Mouse (Mus musculus) liver, adult 2 months (tissue): ENCODE measurements around the gene 9330161L09Rik. TPM values are rescaled to one million over a fixed set of nuclear protein-coding genes. Genes with fewer than 3 reads are reported as not detected.

Source experiments
- DNase-seq: peaks from one replicate; pipeline ENCODE4 v3.0.0-alpha.2; 2011; ENCODE audit warnings: low read depth, low spot score; ENCODE audit errors: extremely low read depth
- H3K27ac ChIP-seq: fragments of 200-500 bp; replicated peaks from 2 replicates; pipeline ENCODE4 v1.5.1; 2012; ENCODE audit warnings: low read depth, mild to moderate bottlenecking, control low read depth, inconsistent platforms, low read length; ENCODE audit not compliant: insufficient read depth
- H3K27me3 ChIP-seq: fragments of 200-500 bp; 2 replicates; pipeline ENCODE4 v1.6.1; 2012; ENCODE audit warnings: mild to moderate bottlenecking, moderate library complexity, low read length, inconsistent platforms; ENCODE audit not compliant: control insufficient read depth, insufficient read depth
- H3K36me3 ChIP-seq: fragments of 200-500 bp; 2 replicates; pipeline ENCODE4 v1.6.1; 2012; ENCODE audit warnings: low read length, inconsistent platforms; ENCODE audit not compliant: control insufficient read depth, insufficient read depth
- H3K4me1 ChIP-seq: fragments of 200-500 bp; 2 replicates; pipeline ENCODE4 v1.6.1; 2011; ENCODE audit warnings: low read length; ENCODE audit not compliant: control insufficient read depth, insufficient read depth
- H3K4me3 ChIP-seq: fragments of 200-500 bp; 2 replicates; pipeline ENCODE4 v1.5.1; 2011; ENCODE audit warnings: low read depth, mild to moderate bottlenecking, control low read depth, low read length, moderate library complexity; ENCODE audit not compliant: insufficient read depth
- H3K79me2 ChIP-seq: fragments of 200-500 bp; 2 replicates; pipeline ENCODE4 v1.6.1; 2012; ENCODE audit warnings: inconsistent platforms, mild to moderate bottlenecking, low read length, moderate library complexity; ENCODE audit not compliant: control insufficient read depth, insufficient read depth
- H3K9ac ChIP-seq: fragments of 200-500 bp; 2 replicates; pipeline ENCODE4 v1.6.1; 2012; ENCODE audit warnings: low read depth, mild to moderate bottlenecking, control low read depth, inconsistent platforms, low read length
- CTCF ChIP-seq: fragments of 200-500 bp; IDR thresholded peaks from 2 replicates; pipeline ENCODE4 v1.5.1; 2011; ENCODE audit warnings: low read depth, low read length, control low read depth
- POLR2A ChIP-seq: fragments of 200-500 bp; IDR thresholded peaks from 2 replicates; pipeline ENCODE4 v1.6.1; 2011; ENCODE audit warnings: low read length, control low read depth; ENCODE audit not compliant: insufficient read depth; ENCODE audit errors: extremely low read depth
- WGBS: fragments of 180-500 bp; shearing (Covaris S2); methylation state at CpG from one replicate; pipeline ENCODE4 v1.1.7; 2018; 5-methylcytosine and 5-hydroxymethylcytosine counted together
- polyA plus RNA-seq: library from polyadenylated mRNA; depleted of rRNA; stranded (reverse); fragments of >200 nt; gene quantifications from 2 replicates; pipeline ENCODE4 v1.2.3, GENCODE M21; 2012
- total RNA-seq: library from RNA; depleted of rRNA; stranded (reverse); fragments of >200 nt; gene quantifications from 2 replicates; pipeline ENCODE4 v1.2.3, GENCODE M21; 2014

9330161L09Rik gene
- total and polyA plus RNA-seq, 2 experiments, result 0.20 to 0.46 TPM

DNA sequence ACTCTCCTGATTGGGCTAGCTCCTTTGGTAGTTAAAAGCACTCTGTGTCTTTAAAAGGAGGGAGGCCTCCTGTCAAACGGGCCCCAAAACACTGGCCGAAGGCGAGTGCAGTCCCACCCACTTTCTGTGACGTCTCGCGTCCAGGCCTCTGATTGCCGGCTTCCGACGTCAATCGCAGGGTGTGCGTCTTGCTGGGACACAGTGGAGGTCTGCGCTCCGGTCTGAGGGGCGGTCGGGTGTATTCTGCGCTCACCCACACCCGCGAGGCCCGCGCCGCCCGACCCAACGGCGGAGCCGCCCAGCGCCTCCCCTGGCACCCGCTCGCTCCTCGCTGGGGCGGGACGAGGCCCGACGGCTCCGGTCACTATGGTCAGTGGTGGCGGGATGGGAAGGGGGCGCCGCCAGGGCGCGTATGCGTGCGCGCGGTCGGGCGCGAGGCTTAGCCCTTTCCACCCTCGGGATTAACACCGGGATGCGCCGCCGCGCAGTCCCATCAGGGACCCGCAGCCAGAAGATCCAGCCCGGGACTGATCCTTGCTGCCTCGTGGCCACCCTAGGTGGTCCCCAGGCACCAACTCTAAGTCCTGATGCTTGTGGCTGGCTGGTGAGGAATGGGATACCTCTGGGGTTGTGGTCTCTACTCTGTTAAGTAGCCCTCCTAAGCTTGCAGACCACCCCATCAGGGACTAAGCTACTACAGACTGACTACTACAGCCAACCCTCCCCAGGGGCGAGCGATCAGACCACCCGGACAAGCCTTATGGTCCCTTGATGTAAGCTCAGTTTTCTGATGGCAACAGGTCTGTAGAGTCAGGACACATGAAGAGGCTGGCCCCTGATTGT lies 18.9 kb downstream of the 9330161L09Rik start, which contains the start of gene Otub2:
Otub2 (plus strand) TSS at position 178 of the 843 bp plus-strand sequence.
- DNase-seq, result peak; percentile 84
- no peak within 1 kb of the TSS for H3K27ac ChIP-seq
- peak within 1 kb of the TSS; percentile 93 for H3K9ac ChIP-seq
- H3K79me2 ChIP-seq, result no peaks in the 10 kb centered on the region
- peak; percentile 51; the same call in 1 of the 2 replicates for TF ChIP-seq POLR2A
- 0 out of 2 replicates have a peak, but pooled peaks have one; percentile 10 for TF ChIP-seq CTCF
- H3K4me1 ChIP-seq, result peaks cover 7% of the 10 kb centered on the region
- H3K36me3 ChIP-seq, result no peaks in the 10 kb centered on the region
- 1% methylated on average over 58 of the region's 58 CpGs for WGBS
- no peaks in the 10 kb centered on the region for H3K27me3 ChIP-seq
- peak within 1 kb of the TSS; percentile 92 for H3K4me3 ChIP-seq

DNA sequence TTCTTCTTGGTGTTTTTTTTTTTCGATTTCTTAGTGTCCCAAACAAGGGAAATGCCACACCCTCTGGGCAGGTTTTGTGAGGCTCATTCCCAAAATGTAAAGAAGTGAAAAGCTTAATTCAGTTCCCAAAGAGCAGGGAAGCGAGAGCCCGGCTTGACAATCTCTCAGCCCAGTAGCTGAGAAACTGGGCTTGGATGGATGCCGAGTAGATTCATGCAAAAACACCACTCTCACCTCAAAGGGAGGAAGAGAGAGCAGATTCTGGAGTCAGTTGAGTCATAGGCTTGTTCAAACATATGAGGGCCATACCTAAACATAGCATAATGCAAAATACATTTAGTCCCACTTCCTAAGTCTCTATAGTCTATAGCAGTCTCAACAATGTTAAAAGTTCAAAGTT lies 27.4 kb downstream of the 9330161L09Rik start:
- TF ChIP-seq CTCF (no peak), POLR2A (no peak)
- Histone ChIP-seq H3K4me1 (no peaks in the 10 kb centered on the region), H3K36me3 (no peaks in the 10 kb centered on the region), H3K4me3 (no peak overlapping the region), H3K27ac (no peak overlapping the region), H3K27me3 (no peaks in the 10 kb centered on the region), H3K9ac (no peak overlapping the region), H3K79me2 (no peaks in the 10 kb centered on the region)
- no peak for DNase-seq
- WGBS, result 82% methylated on average over 4 of the region's 4 CpGs

DNA sequence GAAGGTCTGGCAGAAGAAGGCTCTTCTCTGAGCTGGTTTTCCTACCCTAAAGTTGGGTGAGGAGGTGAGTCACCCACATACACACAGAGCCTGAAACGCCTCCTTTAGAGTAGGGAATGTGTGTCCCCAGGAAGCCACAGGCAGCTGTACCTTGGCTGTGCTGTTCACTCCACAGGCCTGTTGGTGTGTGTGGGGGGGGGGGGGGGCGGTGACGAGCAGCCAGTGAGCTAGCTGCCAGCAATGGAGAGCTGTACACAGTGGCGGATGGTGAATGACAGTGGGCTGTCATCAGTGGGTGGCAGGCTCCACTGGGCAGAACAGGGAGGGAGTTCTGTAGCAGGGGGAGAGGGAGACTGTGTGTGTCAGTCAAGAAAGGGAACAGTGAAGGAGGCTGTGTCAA lies 30.8 kb downstream of the 9330161L09Rik start:
- H3K9ac ChIP-seq, result no peak overlapping the region
- H3K36me3 ChIP-seq, result no peaks in the 10 kb centered on the region
- H3K4me3 ChIP-seq, result no peak overlapping the region
- TF ChIP-seq CTCF (no peak), POLR2A (no peak)
- DNase-seq, result no peak
- 80% methylated on average over 4 of the region's 4 CpGs for WGBS
- no peaks in the 10 kb centered on the region for H3K4me1 ChIP-seq
- no peak overlapping the region for H3K27ac ChIP-seq
- H3K27me3 ChIP-seq, result no peaks in the 10 kb centered on the region
- no peaks in the 10 kb centered on the region for H3K79me2 ChIP-seq

DNA sequence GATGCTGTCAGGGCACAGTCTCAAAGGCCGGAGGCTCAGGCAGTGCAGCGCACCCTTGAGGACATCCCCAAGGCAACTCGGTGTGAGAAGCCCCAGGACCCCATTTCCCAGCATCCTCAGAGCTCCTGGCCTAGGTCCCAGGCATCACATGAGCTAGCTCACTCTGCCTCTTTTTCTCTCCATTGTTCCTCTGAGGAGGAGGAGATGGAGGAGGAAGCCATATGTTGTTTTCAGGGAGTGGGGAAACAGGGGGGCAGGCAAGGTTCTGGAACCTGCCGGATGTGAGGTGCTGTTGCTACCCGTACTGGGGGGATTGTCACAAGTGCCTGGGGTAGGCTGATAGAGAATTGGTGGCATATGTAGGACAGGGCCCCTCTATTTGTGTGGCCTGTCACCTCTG lies 31.5 kb downstream of the 9330161L09Rik start:
- H3K36me3 ChIP-seq, result no peaks in the 10 kb centered on the region
- TF ChIP-seq POLR2A (no peak), CTCF (no peak)
- no peak overlapping the region for H3K4me3 ChIP-seq
- DNase-seq, result no peak
- 71% methylated on average over 5 of the region's 5 CpGs for WGBS
- H3K27ac ChIP-seq, result no peak overlapping the region
- no peaks in the 10 kb centered on the region for H3K27me3 ChIP-seq
- no peak overlapping the region for H3K9ac ChIP-seq
- H3K4me1 ChIP-seq, result no peaks in the 10 kb centered on the region
- H3K79me2 ChIP-seq, result no peaks in the 10 kb centered on the region

DNA sequence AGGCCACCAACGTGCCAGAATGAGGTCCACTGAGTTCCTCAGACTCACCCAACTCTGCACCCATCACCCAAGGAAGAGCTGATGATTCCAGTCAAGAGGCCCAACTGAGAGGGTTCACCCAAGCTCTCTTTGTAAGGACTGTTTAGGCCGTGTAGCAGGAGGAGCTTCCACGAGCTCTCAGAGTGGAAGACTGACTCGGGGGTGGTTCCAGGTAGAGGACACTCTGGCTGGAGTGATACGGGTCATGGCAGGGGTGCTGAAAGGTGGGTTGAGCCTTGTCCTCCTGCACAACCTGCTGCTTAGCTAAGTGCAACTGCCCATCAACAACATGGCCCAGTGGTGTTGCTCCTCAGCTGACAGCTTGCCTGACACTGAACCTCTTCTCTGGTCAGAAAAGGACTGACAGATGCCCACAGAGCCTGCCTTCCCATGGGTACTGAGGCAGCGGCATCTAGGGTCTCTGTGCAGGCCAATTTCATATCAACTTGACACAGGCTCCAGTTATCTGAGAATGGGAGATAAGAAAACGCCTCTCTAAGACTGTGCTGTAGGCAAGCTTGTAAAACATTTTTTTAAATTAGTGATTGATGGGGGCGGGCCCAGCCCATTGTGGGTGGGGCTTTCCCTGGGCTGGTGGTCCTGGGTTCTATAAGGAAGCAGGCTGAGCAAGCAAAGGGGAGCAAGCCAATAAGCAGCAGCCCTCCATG lies 33.9 kb downstream of the 9330161L09Rik start:
- H3K4me1 ChIP-seq, result no peaks in the 10 kb centered on the region
- TF ChIP-seq POLR2A (no peak), CTCF (no peak)
- no peak overlapping the region for H3K4me3 ChIP-seq
- WGBS, result 62% methylated on average over 8 of the region's 8 CpGs
- H3K27me3 ChIP-seq, result no peaks in the 10 kb centered on the region
- no peaks in the 10 kb centered on the region for H3K36me3 ChIP-seq
- H3K79me2 ChIP-seq, result no peaks in the 10 kb centered on the region
- no peak overlapping the region for H3K27ac ChIP-seq
- DNase-seq, result no peak
- H3K9ac ChIP-seq, result no peak overlapping the region
